14 mouse cellular contexts compared by ENCODE assay signal in the genomic region with DNA sequence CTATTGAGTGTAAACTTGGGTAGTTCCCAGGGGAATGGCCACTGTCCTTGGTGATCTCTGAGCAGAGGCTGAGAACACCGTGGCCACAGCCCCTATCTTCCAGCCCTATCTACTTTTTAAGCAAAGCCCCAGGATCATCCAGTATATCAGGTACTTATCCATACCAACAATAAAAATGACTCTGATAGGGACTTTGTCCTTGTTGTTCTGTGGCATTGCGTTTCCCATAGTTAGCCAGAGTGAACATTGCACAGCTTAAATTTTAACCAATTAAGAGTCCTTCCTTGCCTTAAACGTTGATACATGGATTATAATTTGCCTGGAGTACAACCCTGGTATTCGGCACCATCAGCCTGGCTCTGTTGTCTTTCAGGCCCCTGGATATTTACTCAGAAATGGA.
"Had no signal": no experiment of that assay in that cellular context is flagged by ENCODE, and none has a peak within 500 bp of the region (broad histone marks: within the 10 kb centered on the region; RNA-seq: fewer than 3 reads in every experiment).

No protein-coding gene starts in this region.

- H3K27me3 ChIP-seq: hindbrain, embryonic 15.5 days; limb, embryonic 13.5 days; liver, embryonic 15.5 days; megakaryocyte, embryonic 14.5 days; midbrain, embryonic 15.5 days; neural tube, embryonic 13.5 days had no signal

- ATAC-seq: midbrain, embryonic 15.5 days had no signal

- DNase-seq: left cerebral cortex, postnatal 4 days; lung, adult 2 months; right cerebral cortex, postnatal 4 days; spleen, adult 18-20 months; thymus, adult 18-20 months; thymus, postnatal 14 days had no signal

- H3K27ac ChIP-seq: hindbrain, embryonic 15.5 days; limb, embryonic 13.5 days; liver, embryonic 15.5 days; macrophage; midbrain, embryonic 15.5 days; neural tube, embryonic 13.5 days had no signal

- H3K36me3 ChIP-seq: hindbrain, embryonic 15.5 days; limb, embryonic 13.5 days; liver, embryonic 15.5 days; midbrain, embryonic 15.5 days; neural tube, embryonic 13.5 days had no signal

- H3K4me1 ChIP-seq: hindbrain, embryonic 15.5 days; limb, embryonic 13.5 days; liver, embryonic 15.5 days; megakaryocyte, embryonic 14.5 days; midbrain, embryonic 15.5 days; neural tube, embryonic 13.5 days had no signal

- H3K9me3 ChIP-seq: hindbrain, embryonic 15.5 days; limb, embryonic 13.5 days; liver, embryonic 15.5 days; midbrain, embryonic 15.5 days; neural tube, embryonic 13.5 days had no signal

- H3K4me3 ChIP-seq: hindbrain, embryonic 15.5 days; limb, embryonic 13.5 days; liver, embryonic 15.5 days; megakaryocyte, embryonic 14.5 days; midbrain, embryonic 15.5 days; neural tube, embryonic 13.5 days had no signal

- H3K9ac ChIP-seq: hindbrain, embryonic 15.5 days; limb, embryonic 13.5 days; liver, embryonic 15.5 days; midbrain, embryonic 15.5 days; neural tube, embryonic 13.5 days had no signal

- H3K4me2 ChIP-seq: hindbrain, embryonic 15.5 days; limb, embryonic 13.5 days; liver, embryonic 15.5 days; midbrain, embryonic 11.5 days; midbrain, embryonic 15.5 days; neural tube, embryonic 13.5 days had no signal
